Mouse (Mus musculus) 3T3-L1 (cell line): ENCODE results near the gene Slc30a4.
A peak's percentile ranks its signal among the peaks of the same experiment; 100 is the strongest.

Experiments
- DNase-seq: peaks from one replicate; pipeline ENCODE4 v3.0.0-alpha.2; 2015; ENCODE audit warnings: low read depth, low spot score

The Slc30a4 gene

GRCm38 (mm10) chr2:122702181-122703036 lies at the start of gene Slc30a4:
TSS of gene Slc30a4 (minus strand) at chr2:122702663.
- peak; percentile 64 for DNase-seq

GRCm38 (mm10) chr2:122746461-122746860 lies 44.0 kb upstream of the Slc30a4 start:
- no peak for DNase-seq

GRCm38 (mm10) chr2:122739023-122739422 lies 36.6 kb upstream of the Slc30a4 start:
- peak; percentile 52 for DNase-seq

- DNase-seq, result peak; percentile 98
Measured at GRCm38 (mm10) chr2:122737894-122738830, 35.7 kb upstream of the Slc30a4 start, which contains the start of gene Bloc1s6. TSS of gene Bloc1s6 (plus strand) at chr2:122738503.

GRCm38 (mm10) chr2:122731456-122731855 lies 29.0 kb upstream of the Slc30a4 start:
- DNase-seq, result peak; percentile 93

GRCm38 (mm10) chr2:122725604-122726003 lies 23.1 kb upstream of the Slc30a4 start:
- no peak for DNase-seq

- no peak for DNase-seq
Measured at GRCm38 (mm10) chr2:122720564-122720963, 18.1 kb upstream of the Slc30a4 start.

GRCm38 (mm10) chr2:122719232-122719631 lies 16.8 kb upstream of the Slc30a4 start:
- DNase-seq, result peak; percentile 97

- DNase-seq, result no peak
Measured at GRCm38 (mm10) chr2:122716301-122716842, 13.9 kb upstream of the Slc30a4 start.

- no peak for DNase-seq
Measured at GRCm38 (mm10) chr2:122715148-122715692, 12.8 kb upstream of the Slc30a4 start.

- DNase-seq, result no peak
Measured at GRCm38 (mm10) chr2:122712848-122713247, 10.4 kb upstream of the Slc30a4 start.

GRCm38 (mm10) chr2:122711911-122712310 lies 9.4 kb upstream of the Slc30a4 start:
- DNase-seq, result no peak

- no peak for DNase-seq
Measured at GRCm38 (mm10) chr2:122709156-122709555, 6.7 kb upstream of the Slc30a4 start.

- DNase-seq, result no peak
Measured at GRCm38 (mm10) chr2:122708080-122708479, 5.6 kb upstream of the Slc30a4 start.

GRCm38 (mm10) chr2:122704572-122704971 lies 2.1 kb upstream of the Slc30a4 start:
- DNase-seq, result peak; percentile 92

- no peak for DNase-seq
Measured at GRCm38 (mm10) chr2:122701871-122702180, 637 bp downstream of the Slc30a4 start.

- DNase-seq, result no peak
Measured at GRCm38 (mm10) chr2:122701012-122701411, 1.5 kb downstream of the Slc30a4 start.

- DNase-seq, result peak; percentile 79
Measured at GRCm38 (mm10) chr2:122697526-122697925, 4.9 kb downstream of the Slc30a4 start.

- DNase-seq, result peak; percentile 73
Measured at GRCm38 (mm10) chr2:122686665-122687064, 15.8 kb downstream of the Slc30a4 start.

GRCm38 (mm10) chr2:122683641-122684040 lies 18.8 kb downstream of the Slc30a4 start:
- no peak for DNase-seq

GRCm38 (mm10) chr2:122682520-122682919 lies 19.9 kb downstream of the Slc30a4 start:
- no peak for DNase-seq
